Mouse (Mus musculus): ENCODE data around the gene Stard10.
A peak's percentile ranks its signal among the peaks of the same experiment; 100 is the strongest.

The Stard10 gene

GRCm38 (mm10) chr7:101302691-101303090 lies 14.2 kb upstream of the Stard10 start:
- no peak for DNase-seq (ENCODE audit: low spot score)

- DNase-seq (ENCODE audit: low spot score): no peak
These were observed 10.0 kb upstream of the Stard10 start for GRCm38 (mm10) chr7:101306841-101307240.

- DNase-seq (ENCODE audit: low spot score): no peak
These were observed 6.9 kb upstream of the Stard10 start for GRCm38 (mm10) chr7:101309985-101310326.

GRCm38 (mm10) chr7:101310327-101311028 lies 6.4 kb upstream of the Stard10 start:
- DNase-seq (ENCODE audit: low spot score): peak; percentile 80

- no peak for DNase-seq (ENCODE audit: low spot score)
These were observed 5.8 kb upstream of the Stard10 start for GRCm38 (mm10) chr7:101311061-101311460.

GRCm38 (mm10) chr7:101313033-101313432 lies 3.9 kb upstream of the Stard10 start:
- DNase-seq (ENCODE audit: low spot score): no peak

GRCm38 (mm10) chr7:101314396-101314795 lies 2.5 kb upstream of the Stard10 start:
- DNase-seq (ENCODE audit: low spot score): no peak

- DNase-seq (ENCODE audit: low spot score): no peak
These were observed 1.2 kb upstream of the Stard10 start for GRCm38 (mm10) chr7:101315699-101316098.

GRCm38 (mm10) chr7:101316591-101317001 lies 290 bp upstream of the Stard10 start:
- DNase-seq (ENCODE audit: low spot score): no peak

- no peak for DNase-seq (ENCODE audit: low spot score)
These were observed 2.0 kb downstream of the Stard10 start for GRCm38 (mm10) chr7:101318848-101319247.

- no peak for DNase-seq (ENCODE audit: low spot score)
These were observed 2.9 kb downstream of the Stard10 start for GRCm38 (mm10) chr7:101319796-101320195.

- no peak for DNase-seq (ENCODE audit: low spot score)
These were observed 3.7 kb downstream of the Stard10 start for GRCm38 (mm10) chr7:101320399-101321217.

- DNase-seq (ENCODE audit: low spot score): no peak
These were observed 4.4 kb downstream of the Stard10 start for GRCm38 (mm10) chr7:101321218-101321827.

- no peak for DNase-seq (ENCODE audit: low spot score)
These were observed 6.3 kb downstream of the Stard10 start for GRCm38 (mm10) chr7:101323141-101323594.

- no peak for DNase-seq (ENCODE audit: low spot score)
These were observed 7.5 kb downstream of the Stard10 start for GRCm38 (mm10) chr7:101324142-101324962.

GRCm38 (mm10) chr7:101326006-101326405 lies 9.1 kb downstream of the Stard10 start:
- DNase-seq (ENCODE audit: low spot score): no peak

- no peak for DNase-seq (ENCODE audit: low spot score)
These were observed 10.4 kb downstream of the Stard10 start for GRCm38 (mm10) chr7:101327263-101327662.

- no peak for DNase-seq (ENCODE audit: low spot score)
These were observed 10.9 kb downstream of the Stard10 start for GRCm38 (mm10) chr7:101327786-101328185.

- no peak for DNase-seq (ENCODE audit: low spot score)
These were observed 11.8 kb downstream of the Stard10 start for GRCm38 (mm10) chr7:101328621-101329158.

GRCm38 (mm10) chr7:101329606-101330005 lies 12.7 kb downstream of the Stard10 start:
- no peak for DNase-seq (ENCODE audit: low spot score)

- DNase-seq (ENCODE audit: low spot score): no peak
These were observed 13.4 kb downstream of the Stard10 start for GRCm38 (mm10) chr7:101330074-101330840.
